Mouse (Mus musculus) adrenal gland, postnatal 14 days (tissue): ENCODE measurements around the gene Robo3. TPM values are rescaled to one million over a fixed set of nuclear protein-coding genes. Genes with fewer than 3 reads are reported as not detected.

Experiments used
- DNase-seq: peaks from one replicate; pipeline ENCODE4 v3.0.0; 2021; ENCODE audit warnings: mixed read lengths
- total RNA-seq: library from RNA; stranded (reverse); gene quantifications from 2 replicates; pipeline ENCODE4 v1.2.3, GENCODE M21; 2021

The Robo3 gene
- total RNA-seq, 1 experiment from 2014 or later, result 0.30 TPM

- no peak for DNase-seq
Observed at GRCm38 (mm10) chr9:37368081-37368830, 64.8 kb downstream of the Robo3 start.

- DNase-seq, result no peak
Observed at GRCm38 (mm10) chr9:37367301-37368080, 65.6 kb downstream of the Robo3 start, which contains the start of gene Hepacam. TSS of gene Hepacam (plus strand) at chr9:37367351.

GRCm38 (mm10) chr9:37365706-37366105 is 67.3 kb downstream of the Robo3 start:
- DNase-seq, result peak; percentile 26

Other genes with a start within 250 kb of the Robo3 start
- 5.7 and 6.3 TPM in 2 replicates for gene Tmem218, start 225.0 kb downstream of the Robo3 start, total RNA-seq
- gene Slc37a2, start 177.5 kb downstream of the Robo3 start, total RNA-seq, result 15.8 and 16.9 TPM in 2 replicates
- 2.9 and 4.2 TPM in 2 replicates for gene Ccdc15, start 84.8 kb downstream of the Robo3 start, total RNA-seq
- 0.26 TPM in 2 replicates for gene Hepacam, start 65.9 kb downstream of the Robo3 start, total RNA-seq
- gene Robo4, start 31.3 kb downstream of the Robo3 start, total RNA-seq, result 30.9 and 37.3 TPM in 2 replicates
- 21.9 and 22.5 TPM in 2 replicates for gene Msantd2, start 56.1 kb upstream of the Robo3 start, total RNA-seq
- 64.0 and 81.0 TPM in 2 replicates for gene Esam, start 94.8 kb upstream of the Robo3 start, total RNA-seq
- 5.2 and 9.1 TPM in 2 replicates for gene Vsig2, start 106.0 kb upstream of the Robo3 start, total RNA-seq
- 3.6 and 4.8 TPM in 2 replicates for gene Nrgn, start 119.7 kb upstream of the Robo3 start, total RNA-seq
- gene Siae, start 122.5 kb upstream of the Robo3 start, total RNA-seq, result 12.4 and 14.7 TPM in 2 replicates
- gene Spa17, start 180.5 kb upstream of the Robo3 start, total RNA-seq, result 4.9 and 5.0 TPM in 2 replicates
- 86.0 and 99.4 TPM in 2 replicates for gene Tbrg1, start 224.1 kb upstream of the Robo3 start, total RNA-seq
- gene Panx3, start 236.0 kb upstream of the Robo3 start, total RNA-seq, result 0.19 TPM in 2 replicates